Mouse (Mus musculus) cerebellum, adult 2 months (tissue): ENCODE measurements at regions not wholly inside any gene's neighbourhood (a gene's known extent, or its start where the extent isn't known, plus 50 kb on each side); places are given as distances from the start of the nearest gene placed in this dataset.

Experiments used
- DNase-seq, 2 experiments: peaks; one replicate each; pipeline ENCODE4 v3.0.0; 2021
- H3K27ac ChIP-seq: fragments of 200-500 bp; 2 replicates; pipeline ENCODE4 v1.5.1; 2012; ENCODE audit warnings: low read length, control low read depth, inconsistent platforms; ENCODE audit not compliant: insufficient read depth
- H3K27me3 ChIP-seq: fragments of 200-500 bp; 2 replicates; pipeline ENCODE4 v1.6.1; 2012; ENCODE audit warnings: inconsistent platforms, mild to moderate bottlenecking, low read length, moderate library complexity; ENCODE audit not compliant: control insufficient read depth, insufficient read depth
- H3K4me1 ChIP-seq: fragments of 200-500 bp; 2 replicates; pipeline ENCODE4 v1.6.1; 2011; ENCODE audit warnings: low read length; ENCODE audit not compliant: control insufficient read depth, insufficient read depth
- H3K4me3 ChIP-seq: fragments of 200-500 bp; replicated peaks from 2 replicates; pipeline ENCODE3; 2011; ENCODE audit warnings: mild to moderate bottlenecking, low read depth, low read length, control low read depth; ENCODE audit not compliant: insufficient read depth
- CTCF ChIP-seq: fragments of 200-500 bp; IDR thresholded peaks from 2 replicates; pipeline ENCODE4 v1.5.1; 2011; ENCODE audit warnings: low read depth, mild to moderate bottlenecking, control low read depth, low read length, moderate library complexity, borderline replicate concordance; ENCODE audit not compliant: insufficient read depth
- POLR2A ChIP-seq: fragments of 200-500 bp; IDR thresholded peaks from 2 replicates; pipeline ENCODE4 v1.6.1; 2011; ENCODE audit warnings: low read length, control low read depth, borderline replicate concordance; ENCODE audit not compliant: insufficient read depth
- WGBS: fragments of 180-500 bp; shearing (Covaris S2); methylation state at CpG from one replicate; pipeline ENCODE4 v1.1.7; 2018; 5-methylcytosine and 5-hydroxymethylcytosine counted together

DNA sequence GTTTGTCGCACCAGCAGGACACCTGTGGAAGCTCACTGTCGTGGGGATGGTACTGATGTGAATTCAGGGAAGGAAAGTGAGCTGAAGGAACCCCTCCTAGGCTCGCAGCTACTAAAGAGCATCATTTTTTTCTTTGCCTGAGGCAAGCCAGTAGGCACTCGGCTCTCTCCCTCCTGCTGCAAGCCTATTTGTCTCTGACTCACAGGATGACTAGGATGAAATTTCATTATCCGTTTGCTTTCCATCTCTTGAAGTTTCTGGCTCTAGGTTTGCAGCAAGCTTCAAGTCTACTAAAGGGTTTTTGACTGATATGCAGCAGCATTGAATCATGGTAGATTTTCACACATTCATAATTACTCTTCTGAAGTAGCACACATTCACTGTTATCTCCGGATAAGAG, 69.5 kb upstream of the Rgs4 start:
- no peaks in the 10 kb centered on the region for H3K4me1 ChIP-seq
- H3K27me3 ChIP-seq, result no peaks in the 10 kb centered on the region
- H3K27ac ChIP-seq, result no peak overlapping the region
- DNase-seq, result no peak
- H3K4me3 ChIP-seq, result no peak overlapping the region
- TF ChIP-seq CTCF (no peak), POLR2A (no peak)
- 66% methylated on average over 6 of the region's 6 CpGs for WGBS

DNA sequence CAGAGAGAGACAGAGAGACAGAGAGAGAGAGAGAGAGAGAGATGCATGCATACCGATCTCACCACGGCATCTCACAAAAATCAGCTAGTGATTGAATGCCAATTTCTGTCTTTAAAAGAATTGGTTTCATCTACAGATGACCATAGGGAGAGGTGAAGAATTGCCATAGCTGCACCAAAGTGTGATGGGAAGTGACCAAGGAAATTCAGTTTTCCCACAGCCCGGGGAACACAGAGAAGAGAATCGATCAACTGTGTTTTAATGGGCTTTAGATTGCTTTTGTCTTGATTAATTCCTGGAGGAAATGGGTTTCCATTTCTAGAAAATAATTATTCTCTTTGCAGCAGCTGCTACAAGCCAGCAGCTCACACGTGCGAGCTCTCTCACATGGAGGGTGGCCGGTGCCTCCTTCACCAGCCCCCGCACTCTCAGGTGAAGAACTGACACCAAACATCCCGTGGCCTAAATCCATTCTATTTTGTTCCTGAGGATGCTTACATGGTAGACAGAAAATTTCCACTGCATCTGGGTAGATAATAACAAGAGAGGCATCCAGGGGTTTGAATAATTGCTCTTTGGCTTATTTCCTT, 65.2 kb upstream of the Rgs4 start:
- no peak for DNase-seq
- H3K27ac ChIP-seq, result no peak overlapping the region
- H3K4me1 ChIP-seq, result no peaks in the 10 kb centered on the region
- no peak for TF ChIP-seq POLR2A
- no peak for TF ChIP-seq CTCF
- 77% methylated on average over 9 of the region's 9 CpGs for WGBS
- no peak overlapping the region for H3K4me3 ChIP-seq
- no peaks in the 10 kb centered on the region for H3K27me3 ChIP-seq

DNA sequence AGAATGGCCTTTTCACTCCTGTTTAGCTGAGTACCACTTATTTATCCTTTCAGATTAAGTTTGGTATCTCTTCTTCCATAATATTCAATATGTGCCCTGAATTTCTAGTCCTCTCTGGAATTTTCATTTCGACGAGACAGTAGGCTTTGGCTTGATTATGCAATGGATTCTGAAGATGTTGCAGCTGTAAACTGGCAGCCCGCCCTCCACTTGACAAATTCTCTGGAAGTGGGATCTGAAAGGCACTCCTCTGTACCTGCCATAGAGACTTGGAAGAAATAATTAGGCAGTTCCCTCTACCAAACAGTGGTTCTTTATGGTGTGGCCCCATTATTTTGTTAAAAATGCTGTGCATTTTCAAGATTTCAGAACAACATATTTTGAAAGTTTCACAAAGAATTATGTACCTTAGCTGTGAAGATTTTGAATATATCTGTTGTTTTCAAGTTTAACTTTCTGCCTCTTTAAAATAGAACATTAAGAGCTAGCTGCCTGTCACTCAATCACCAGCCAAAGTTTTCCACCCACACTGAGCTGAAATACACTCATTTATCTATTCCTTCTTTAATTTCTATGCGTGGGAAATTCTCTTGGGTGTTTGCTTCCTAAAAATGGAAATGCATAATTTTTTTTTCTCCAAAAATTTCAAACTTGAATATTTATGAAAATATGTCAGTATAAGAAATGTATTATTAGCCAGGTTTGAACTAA, 56.1 kb upstream of the Rgs4 start:
- DNase-seq, result no peak
- H3K27ac ChIP-seq, result no peak overlapping the region
- WGBS, result 74% methylated on average over 4 of the region's 4 CpGs
- no peaks in the 10 kb centered on the region; the same call in 1 of the 2 replicates for H3K27me3 ChIP-seq
- no peak overlapping the region for H3K4me3 ChIP-seq
- no peaks in the 10 kb centered on the region for H3K4me1 ChIP-seq
- TF ChIP-seq POLR2A (no peak), CTCF (no peak)

DNA sequence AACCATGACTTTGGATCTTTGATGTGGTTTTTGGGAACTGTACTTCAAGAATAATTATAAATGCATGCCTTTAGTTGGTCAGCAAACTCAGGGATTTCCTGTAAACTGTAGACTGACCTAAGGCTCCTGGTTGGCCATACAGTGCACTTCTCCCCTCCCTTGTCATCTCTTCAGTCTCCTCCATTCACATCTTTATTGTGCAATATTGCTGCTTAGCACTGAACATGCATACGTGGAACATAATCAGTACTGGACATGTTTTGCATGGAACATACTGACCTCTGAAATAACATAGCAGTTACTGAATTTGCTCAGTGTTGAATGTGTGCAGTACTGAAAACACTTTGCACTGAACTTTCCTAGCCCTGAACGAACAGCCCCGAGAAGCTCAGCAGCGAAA, 55.4 kb upstream of the Rgs4 start:
- 94% methylated on average over 4 of the region's 4 CpGs for WGBS
- Histone ChIP-seq H3K27ac (no peak overlapping the region), H3K4me1 (no peaks in the 10 kb centered on the region), H3K4me3 (no peak overlapping the region), H3K27me3 (no peaks in the 10 kb centered on the region; the same call in 1 of the 2 replicates)
- no peak for DNase-seq
- no peak for TF ChIP-seq POLR2A
- TF ChIP-seq CTCF, result no peak

DNA sequence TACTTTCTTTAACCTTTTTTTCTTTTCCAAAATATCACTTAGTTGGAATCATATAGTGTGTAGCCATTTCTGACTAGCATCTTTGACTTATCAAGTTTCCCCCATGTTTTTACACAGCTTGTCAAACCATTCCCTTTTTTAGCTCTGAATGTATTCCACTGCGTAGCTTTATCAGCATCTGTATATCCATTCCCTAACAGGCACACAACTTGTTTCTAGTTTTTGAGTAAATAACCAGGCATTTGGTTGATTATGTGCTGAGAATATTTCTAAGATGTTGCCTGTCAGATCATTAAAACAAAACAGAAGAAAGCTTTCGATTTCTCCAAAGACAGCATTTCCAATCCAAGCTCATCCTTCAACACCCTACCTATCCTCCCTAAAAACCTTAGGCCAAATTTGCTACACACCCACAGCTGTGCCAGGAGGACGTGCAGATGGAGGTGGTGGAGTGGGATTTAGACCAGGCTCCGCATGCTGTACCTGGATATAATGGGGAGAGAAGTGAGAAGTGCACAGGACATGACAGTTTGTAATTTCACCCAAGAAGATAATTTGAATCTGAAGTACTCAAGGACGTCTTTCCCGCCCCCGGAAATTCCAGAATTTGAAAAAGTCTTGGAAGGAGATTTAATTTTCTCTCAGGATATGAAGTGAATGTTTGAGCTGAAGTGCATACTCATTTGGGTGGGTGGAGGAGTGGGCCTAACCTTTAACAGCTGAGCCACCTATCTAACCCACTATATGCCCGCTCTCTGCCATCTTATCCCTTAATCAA, 54.8 kb upstream of the Rgs4 start:
- Histone ChIP-seq H3K27me3 (no peaks in the 10 kb centered on the region; the same call in 1 of the 2 replicates), H3K4me1 (no peaks in the 10 kb centered on the region), H3K4me3 (no peak overlapping the region), H3K27ac (no peak overlapping the region)
- no peak for TF ChIP-seq CTCF
- TF ChIP-seq POLR2A, result no peak
- no peak for DNase-seq
- WGBS, result 88% methylated on average over 8 of the region's 8 CpGs
